13 mouse cellular contexts compared by ENCODE assay signal in genomic region chr4:114625920-114626319, GRCm38 (mm10).
"Had no signal": no experiment of that assay in that cellular context is flagged by ENCODE, and none has a peak within 500 bp of the region (broad histone marks: within the 10 kb centered on the region; RNA-seq: fewer than 3 reads in every experiment).

No protein-coding gene starts in this region.

- H3K36me3 ChIP-seq: limb, embryonic 12.5 days; liver, embryonic 13.5 days; midbrain, embryonic 12.5 days had no signal

- H3K9me3 ChIP-seq: limb, embryonic 12.5 days; liver, embryonic 13.5 days; megakaryocyte, embryonic 14.5 days; midbrain, embryonic 12.5 days had no signal

- H3K9ac ChIP-seq: limb, embryonic 12.5 days; liver, embryonic 13.5 days; liver, postnatal 0 days; midbrain, embryonic 12.5 days had no signal

- ATAC-seq: inflammation-experienced regulatory T-cells, adult 6 months; intestine, postnatal 0 days; liver, postnatal 0 days had no signal

- H3K4me3 ChIP-seq: limb, embryonic 12.5 days; liver, embryonic 13.5 days; megakaryocyte, embryonic 14.5 days; midbrain, embryonic 12.5 days had no signal

- H3K27me3 ChIP-seq: liver, embryonic 13.5 days; midbrain, embryonic 12.5 days had no signal

- H3K4me1 ChIP-seq: liver, embryonic 13.5 days; megakaryocyte, embryonic 14.5 days had no signal

- H3K27ac ChIP-seq: liver, embryonic 13.5 days; macrophage; midbrain, embryonic 12.5 days; stomach, postnatal 0 days had no signal

- DNase-seq: kidney, adult 8-10 months; kidney, postnatal 25 days; liver; liver, embryonic 13.5 days; liver, postnatal 0 days; thymus, adult 18-20 months had no signal

- H3K4me2 ChIP-seq: limb, embryonic 12.5 days; liver, embryonic 13.5 days; midbrain, embryonic 12.5 days had no signal
